Mouse (Mus musculus) liver, adult 2 months (tissue): ENCODE measurements around the gene Tmem199. TPM values are rescaled to one million over a fixed set of nuclear protein-coding genes. Genes with fewer than 3 reads are reported as not detected.
"Not testable (repeated sequence)": the region's sequence is repeated elsewhere in the genome, so short reads cannot be mapped to it uniquely, and the experiment has no call there.

Experiments used
- DNase-seq: peaks from one replicate; pipeline ENCODE4 v3.0.0-alpha.2; 2011; ENCODE audit warnings: low read depth, low spot score; ENCODE audit errors: extremely low read depth
- H3K27ac ChIP-seq: fragments of 200-500 bp; replicated peaks from 2 replicates; pipeline ENCODE4 v1.5.1; 2012; ENCODE audit warnings: low read depth, mild to moderate bottlenecking, control low read depth, inconsistent platforms, low read length; ENCODE audit not compliant: insufficient read depth
- H3K27me3 ChIP-seq: fragments of 200-500 bp; 2 replicates; pipeline ENCODE4 v1.6.1; 2012; ENCODE audit warnings: mild to moderate bottlenecking, moderate library complexity, low read length, inconsistent platforms; ENCODE audit not compliant: control insufficient read depth, insufficient read depth
- H3K36me3 ChIP-seq: fragments of 200-500 bp; 2 replicates; pipeline ENCODE4 v1.6.1; 2012; ENCODE audit warnings: low read length, inconsistent platforms; ENCODE audit not compliant: control insufficient read depth, insufficient read depth
- H3K4me1 ChIP-seq: fragments of 200-500 bp; 2 replicates; pipeline ENCODE4 v1.6.1; 2011; ENCODE audit warnings: low read length; ENCODE audit not compliant: control insufficient read depth, insufficient read depth
- H3K4me3 ChIP-seq: fragments of 200-500 bp; 2 replicates; pipeline ENCODE4 v1.5.1; 2011; ENCODE audit warnings: low read depth, mild to moderate bottlenecking, control low read depth, low read length, moderate library complexity; ENCODE audit not compliant: insufficient read depth
- H3K79me2 ChIP-seq: fragments of 200-500 bp; 2 replicates; pipeline ENCODE4 v1.6.1; 2012; ENCODE audit warnings: inconsistent platforms, mild to moderate bottlenecking, low read length, moderate library complexity; ENCODE audit not compliant: control insufficient read depth, insufficient read depth
- H3K9ac ChIP-seq: fragments of 200-500 bp; 2 replicates; pipeline ENCODE4 v1.6.1; 2012; ENCODE audit warnings: low read depth, mild to moderate bottlenecking, control low read depth, inconsistent platforms, low read length
- CTCF ChIP-seq: fragments of 200-500 bp; IDR thresholded peaks from 2 replicates; pipeline ENCODE4 v1.5.1; 2011; ENCODE audit warnings: low read depth, low read length, control low read depth
- POLR2A ChIP-seq: fragments of 200-500 bp; IDR thresholded peaks from 2 replicates; pipeline ENCODE4 v1.6.1; 2011; ENCODE audit warnings: low read length, control low read depth; ENCODE audit not compliant: insufficient read depth; ENCODE audit errors: extremely low read depth
- WGBS: fragments of 180-500 bp; shearing (Covaris S2); methylation state at CpG from one replicate; pipeline ENCODE4 v1.1.7; 2018; 5-methylcytosine and 5-hydroxymethylcytosine counted together
- polyA plus RNA-seq: library from polyadenylated mRNA; depleted of rRNA; stranded (reverse); fragments of >200 nt; gene quantifications from 2 replicates; pipeline ENCODE4 v1.2.3, GENCODE M21; 2012
- total RNA-seq: library from RNA; depleted of rRNA; stranded (reverse); fragments of >200 nt; gene quantifications from 2 replicates; pipeline ENCODE4 v1.2.3, GENCODE M21; 2014

Gene Tmem199
- total and polyA plus RNA-seq, 2 experiments = 6.1 to 7.7 TPM

- Histone ChIP-seq H3K27ac (no peak overlapping the region), H3K36me3 (peaks cover 29% of the 10 kb centered on the region), H3K4me1 (peaks cover 13% of the 10 kb centered on the region), H3K79me2 (peaks cover 17% of the 10 kb centered on the region; the same call in 1 of the 2 replicates), H3K4me3 (no peak overlapping the region), H3K27me3 (no peaks in the 10 kb centered on the region), H3K9ac (no peak overlapping the region)
- DNase-seq = peak; percentile 65
- no peak for TF ChIP-seq CTCF
- no peak for TF ChIP-seq POLR2A
- 42% methylated on average over 3 of the region's 3 CpGs for WGBS
These were observed 28.4 kb upstream of the Tmem199 start for GRCm38 (mm10) chr11:78540358-78540757.

- Histone ChIP-seq H3K4me3 (peak overlapping the region; percentile 86), H3K27me3 (no peaks in the 10 kb centered on the region), H3K9ac (peak overlapping the region; percentile 87), H3K36me3 (peaks cover 19% of the 10 kb centered on the region), H3K79me2 (peaks cover 15% of the 10 kb centered on the region; the same call in 1 of the 2 replicates), H3K27ac (peak overlapping the region; percentile 76), H3K4me1 (peaks cover 11% of the 10 kb centered on the region)
- TF ChIP-seq CTCF (no peak), POLR2A (no peak)
- under 1% methylated on average over 14 of the region's 14 CpGs for whole genome bisulfite sequencing
- no peak for DNase-seq
These were observed 24.7 kb upstream of the Tmem199 start for GRCm38 (mm10) chr11:78536690-78537084.

GRCm38 (mm10) chr11:78536080-78536689 lies 24.2 kb upstream of the Tmem199 start, which contains the start of the genes Tnfaip1 and Ift20:
Gene Tnfaip1 (minus strand): TSS chr11:78536332.
Gene Ift20 (plus strand): TSS chr11:78536361.
- Histone ChIP-seq H3K36me3 (peaks cover 16% of the 10 kb centered on the region), H3K27ac (peak within 1 kb of the TSS; percentile 79), H3K79me2 (peaks cover 15% of the 10 kb centered on the region; the same call in 1 of the 2 replicates), H3K27me3 (no peaks in the 10 kb centered on the region), H3K4me3 (peak within 1 kb of the TSS; percentile 86), H3K9ac (peak within 1 kb of the TSS; percentile 87), H3K4me1 (peaks cover 11% of the 10 kb centered on the region)
- TF ChIP-seq POLR2A (peak; percentile 77), CTCF (no peak)
- under 1% methylated on average over 52 of the region's 52 CpGs for WGBS
- peak; percentile 98 for DNase-seq

GRCm38 (mm10) chr11:78535376-78536079 lies 23.6 kb upstream of the Tmem199 start:
- Histone ChIP-seq H3K4me1 (peaks cover 11% of the 10 kb centered on the region), H3K27me3 (no peaks in the 10 kb centered on the region), H3K27ac (peak overlapping the region; percentile 79), H3K4me3 (peak overlapping the region; percentile 81), H3K79me2 (peaks cover 15% of the 10 kb centered on the region; the same call in 1 of the 2 replicates), H3K9ac (peak overlapping the region; percentile 81), H3K36me3 (peaks cover 11% of the 10 kb centered on the region)
- WGBS = 1% methylated on average over 23 of the region's 23 CpGs
- peak; percentile 75 for DNase-seq
- TF ChIP-seq POLR2A = no peak
- no peak for TF ChIP-seq CTCF

- peaks cover 15% of the 10 kb centered on the region; the same call in 1 of the 2 replicates for H3K79me2 ChIP-seq
- peaks cover 11% of the 10 kb centered on the region for H3K4me1 ChIP-seq
- H3K9ac ChIP-seq = no peak overlapping the region
- no peak for DNase-seq
- H3K4me3 ChIP-seq = peak overlapping the region; percentile 81; the same call in 1 of the 2 replicates
- no peak for TF ChIP-seq POLR2A
- no peak for TF ChIP-seq CTCF
- H3K27me3 ChIP-seq = no peaks in the 10 kb centered on the region
- H3K27ac ChIP-seq = no peak overlapping the region
- WGBS = 72% methylated on average over 4 of the region's 4 CpGs
- peaks cover 5% of the 10 kb centered on the region; the same call in 1 of the 2 replicates for H3K36me3 ChIP-seq
These were observed 22.5 kb upstream of the Tmem199 start for GRCm38 (mm10) chr11:78534516-78534915.

GRCm38 (mm10) chr11:78531515-78531914 lies 19.5 kb upstream of the Tmem199 start:
- not testable (repeated sequence) for H3K4me3 ChIP-seq, H3K9ac ChIP-seq
- WGBS = 82% methylated on average over 10 of the region's 10 CpGs

More at GRCm38 (mm10) chr11:78531515-78531914, 19.5 kb upstream of the Tmem199 start:
- not testable (repeated sequence) for H3K27me3 ChIP-seq, H3K4me1 ChIP-seq, DNase-seq
- H3K27ac ChIP-seq = peak overlapping the region; percentile 58; the same call in 1 of the 2 replicates
- H3K79me2 ChIP-seq = peaks cover 12% of the 10 kb centered on the region; the same call in 1 of the 2 replicates
- peaks cover 10% of the 10 kb centered on the region; the same call in 1 of the 2 replicates for H3K36me3 ChIP-seq
